Mouse (Mus musculus) erythroblast, embryonic 14.5 days (primary cell): ENCODE results near the gene Rrh. TPM values are rescaled to one million over a fixed set of nuclear protein-coding genes. Genes with fewer than 3 reads are reported as not detected.
"Not testable (repeated sequence)": the region's sequence is repeated elsewhere in the genome, so short reads cannot be mapped to it uniquely, and the experiment has no call there.

Source experiments
- H3K27me3 ChIP-seq: 2 replicates; pipeline ENCODE4 v1.6.1; 2012; ENCODE audit warnings: inconsistent platforms; ENCODE audit not compliant: control insufficient read depth
- H3K36me3 ChIP-seq: 2 replicates; pipeline ENCODE4 v1.6.1; 2012; ENCODE audit warnings: mild to moderate bottlenecking, inconsistent platforms; ENCODE audit not compliant: control insufficient read depth
- H3K4me1 ChIP-seq: 2 replicates; pipeline ENCODE4 v1.6.1; 2012; ENCODE audit warnings: inconsistent platforms; ENCODE audit not compliant: control insufficient read depth
- H3K4me3 ChIP-seq: replicated peaks from 2 replicates; pipeline ENCODE3; 2012; ENCODE audit warnings: moderate library complexity, mild to moderate bottlenecking, inconsistent platforms
- H3K9me3 ChIP-seq: 2 replicates; pipeline ENCODE4 v1.6.1; 2012; ENCODE audit warnings: low read length, inconsistent platforms, mixed read lengths; ENCODE audit not compliant: control insufficient read depth
- GATA1 ChIP-seq: IDR thresholded peaks from 2 replicates; pipeline ENCODE4 v1.6.1; 2012; ENCODE audit warnings: low read length, inconsistent platforms, mixed read lengths
- TAL1 ChIP-seq: IDR thresholded peaks from 3 replicates; pipeline ENCODE4 v1.6.1; 2012; ENCODE audit warnings: low read length, inconsistent platforms, mixed read lengths
- polyA plus RNA-seq: library from polyadenylated mRNA; stranded (reverse); fragments of >175 nt; gene quantifications from 2 replicates; pipeline ENCODE4 v1.2.3, GENCODE M21; 2012

Gene Rrh
- polyA plus RNA-seq, 1 experiment, result not detected

GRCm38 (mm10) chr3:129799011-129799410, 23.4 kb downstream of the Rrh start:
- Histone ChIP-seq H3K9me3 (no peaks in the 10 kb centered on the region), H3K36me3 (no peaks in the 10 kb centered on the region), H3K4me1 (no peaks in the 10 kb centered on the region), H3K4me3 (no peak overlapping the region), H3K27me3 (no peaks in the 10 kb centered on the region)
- TF ChIP-seq GATA1, result no peak
- TF ChIP-seq TAL1, result no peak

GRCm38 (mm10) chr3:129798551-129798950, 23.8 kb downstream of the Rrh start:
- H3K4me3 ChIP-seq, result no peak overlapping the region
- H3K27me3 ChIP-seq, result no peaks in the 10 kb centered on the region
- no peaks in the 10 kb centered on the region for H3K4me1 ChIP-seq
- H3K9me3 ChIP-seq, result no peaks in the 10 kb centered on the region
- no peaks in the 10 kb centered on the region for H3K36me3 ChIP-seq
- TF ChIP-seq GATA1 (no peak), TAL1 (no peak)

GRCm38 (mm10) chr3:129797341-129797740, 25.0 kb downstream of the Rrh start:
- no peaks in the 10 kb centered on the region for H3K9me3 ChIP-seq
- no peak overlapping the region for H3K4me3 ChIP-seq
- no peaks in the 10 kb centered on the region for H3K4me1 ChIP-seq
- no peaks in the 10 kb centered on the region for H3K36me3 ChIP-seq
- no peaks in the 10 kb centered on the region for H3K27me3 ChIP-seq
- TF ChIP-seq TAL1, result no peak
- TF ChIP-seq GATA1, result no peak

GRCm38 (mm10) chr3:129793801-129794200, 28.6 kb downstream of the Rrh start:
- Histone ChIP-seq H3K4me1 (no peaks in the 10 kb centered on the region), H3K4me3 (no peak overlapping the region), H3K36me3 (no peaks in the 10 kb centered on the region), H3K27me3 (no peaks in the 10 kb centered on the region), H3K9me3 (no peaks in the 10 kb centered on the region)
- TF ChIP-seq TAL1 (no peak), GATA1 (no peak)

GRCm38 (mm10) chr3:129782746-129783145, 39.6 kb downstream of the Rrh start:
- H3K9me3 ChIP-seq, result peaks cover 12% of the 10 kb centered on the region
- TF ChIP-seq TAL1, result no peak
- no peak for TF ChIP-seq GATA1
- no peak overlapping the region for H3K4me3 ChIP-seq
- H3K27me3 ChIP-seq, result no peaks in the 10 kb centered on the region
- no peaks in the 10 kb centered on the region for H3K4me1 ChIP-seq
- H3K36me3 ChIP-seq, result no peaks in the 10 kb centered on the region

- Histone ChIP-seq H3K36me3 (no peaks in the 10 kb centered on the region), H3K9me3 (peaks cover 12% of the 10 kb centered on the region), H3K4me1 (no peaks in the 10 kb centered on the region), H3K4me3 (no peak overlapping the region), H3K27me3 (no peaks in the 10 kb centered on the region)
- no peak for TF ChIP-seq GATA1
- TF ChIP-seq TAL1, result no peak
Observed at GRCm38 (mm10) chr3:129781435-129781834, 41.0 kb downstream of the Rrh start.

GRCm38 (mm10) chr3:129771210-129771609, 51.2 kb downstream of the Rrh start:
- no peak for TF ChIP-seq TAL1
- no peak for TF ChIP-seq GATA1
- Histone ChIP-seq H3K36me3 (no peaks in the 10 kb centered on the region), H3K9me3 (no peaks in the 10 kb centered on the region; the same call in 1 of the 2 replicates), H3K4me3 (no peak overlapping the region), H3K4me1 (no peaks in the 10 kb centered on the region), H3K27me3 (no peaks in the 10 kb centered on the region)

- Histone ChIP-seq H3K4me1 (no peaks in the 10 kb centered on the region), H3K9me3 (no peaks in the 10 kb centered on the region; the same call in 1 of the 2 replicates), H3K4me3 (no peak overlapping the region), H3K36me3 (no peaks in the 10 kb centered on the region), H3K27me3 (no peaks in the 10 kb centered on the region)
- TF ChIP-seq TAL1 (no peak), GATA1 (no peak)
Observed at GRCm38 (mm10) chr3:129766971-129767794, 55.2 kb downstream of the Rrh start.

GRCm38 (mm10) chr3:129766106-129766505, 56.3 kb downstream of the Rrh start:
- TF ChIP-seq TAL1 (no peak), GATA1 (no peak)
- H3K27me3 ChIP-seq, result no peaks in the 10 kb centered on the region

GRCm38 (mm10) chr3:129757599-129757998, 64.8 kb downstream of the Rrh start:
- H3K4me3 ChIP-seq, H3K36me3 ChIP-seq, H3K4me1 ChIP-seq, H3K9me3 ChIP-seq, H3K27me3 ChIP-seq: not testable (repeated sequence)

More at GRCm38 (mm10) chr3:129766106-129766505, 56.3 kb downstream of the Rrh start:
- H3K4me1 ChIP-seq, result no peaks in the 10 kb centered on the region
- no peaks in the 10 kb centered on the region for H3K36me3 ChIP-seq
- no peaks in the 10 kb centered on the region; the same call in 1 of the 2 replicates for H3K9me3 ChIP-seq
- no peak overlapping the region for H3K4me3 ChIP-seq
